Mouse (Mus musculus) hindbrain, embryonic 14.5 days (tissue): ENCODE data around the gene Trim42. TPM values are rescaled to one million over a fixed set of nuclear protein-coding genes. Genes with fewer than 3 reads are reported as not detected.

Experiments
- ATAC-seq: fragments of 200-750 bp; cut with Nextera tagmentation; 2 replicates; pipeline ENCODE4 v1.8.0; 2017; ENCODE audit warnings: moderate number of reproducible peaks, mild to moderate bottlenecking, moderate TSS enrichment, moderate library complexity; ENCODE audit not compliant: low FRiP score
- DNase-seq: peaks from one replicate; pipeline ENCODE4 v3.0.0-alpha.2; 2015; ENCODE audit warnings: low spot score
- H3K27ac ChIP-seq: fragments of 300-500 bp; sonication (generic); 2 replicates; pipeline ENCODE4 v1.5.1; 2014; ENCODE audit warnings: mild to moderate bottlenecking, moderate library complexity
- H3K27me3 ChIP-seq: fragments of 300-500 bp; sonication (generic); 2 replicates; pipeline ENCODE4 v1.6.1; 2014; ENCODE audit warnings: mild to moderate bottlenecking, low read length, mixed read lengths; ENCODE audit not compliant: control insufficient read depth, insufficient read depth
- H3K36me3 ChIP-seq: fragments of 300-500 bp; sonication (generic); replicated peaks from 2 replicates; pipeline ENCODE4 v1.6.1; 2014; ENCODE audit not compliant: control insufficient read depth, insufficient read depth
- H3K4me1 ChIP-seq: fragments of 300-500 bp; sonication (generic); replicated peaks from 2 replicates; pipeline ENCODE4 v1.6.1; 2014; ENCODE audit warnings: antibody characterized with exemption, low read length, mixed read lengths; ENCODE audit not compliant: control insufficient read depth, insufficient read depth
- H3K4me2 ChIP-seq: fragments of 300-500 bp; sonication (generic); replicated peaks from 2 replicates; pipeline ENCODE4 v1.6.1; 2014; ENCODE audit warnings: mild to moderate bottlenecking, moderate library complexity
- H3K4me3 ChIP-seq: fragments of 300-500 bp; sonication (generic); replicated peaks from 2 replicates; pipeline ENCODE4 v1.5.1; 2014; ENCODE audit warnings: mild to moderate bottlenecking, low read length
- H3K9ac ChIP-seq: fragments of 300-500 bp; sonication (generic); 2 replicates; pipeline ENCODE4 v1.6.1; 2014
- H3K9me3 ChIP-seq: fragments of 300-500 bp; sonication (generic); 2 replicates; pipeline ENCODE4 v1.6.1; 2016; ENCODE audit warnings: low read length; ENCODE audit not compliant: control insufficient read depth
- WGBS: fragments of 180-500 bp; shearing (Covaris S2); extraction: QIAGEN DNeasy Blood & Tissue Kit; methylation state at CpG from one replicate; pipeline ENCODE4 v1.1.7; 2014; 5-methylcytosine and 5-hydroxymethylcytosine counted together
- polyA plus RNA-seq: library from polyadenylated mRNA; unstranded; fragments of >200 nt; fragmentation: Nextera tagmentation; extraction: Ambion mirVana; gene quantifications from 2 replicates; pipeline ENCODE4 v1.2.1, GENCODE M21; 2014

Trim42 gene
- polyA plus RNA-seq, 1 experiment from 2014 or later: not detected

DNA sequence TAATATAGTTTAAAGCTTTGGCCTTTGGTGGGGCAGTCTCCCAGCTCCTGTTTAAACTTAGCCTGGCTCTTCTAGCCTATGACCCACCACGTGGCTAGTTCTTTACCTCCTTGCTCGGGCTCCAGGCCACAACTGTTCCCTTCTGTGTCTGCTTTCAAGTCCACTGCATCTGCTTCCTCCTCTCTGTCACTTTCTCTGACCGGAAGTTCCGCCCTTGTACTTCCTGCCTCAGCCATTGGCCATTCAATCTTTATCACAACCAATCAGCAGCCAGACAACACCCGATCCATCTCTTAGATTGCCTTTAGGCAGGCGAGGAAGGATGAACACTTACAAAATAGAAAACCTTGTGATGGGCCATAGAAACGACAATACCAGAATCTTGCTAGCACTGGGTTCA lies 58.1 kb downstream of the Trim42 start:
- Histone ChIP-seq H3K36me3 (no peaks in the 10 kb centered on the region), H3K4me3 (no peak overlapping the region), H3K4me2 (no peak overlapping the region), H3K4me1 (no peaks in the 10 kb centered on the region), H3K27ac (no peak overlapping the region), H3K9ac (no peak overlapping the region), H3K9me3 (no peaks in the 10 kb centered on the region), H3K27me3 (no peaks in the 10 kb centered on the region)
- ATAC-seq (no peak), DNase-seq (no peak)
- 85% methylated on average over 7 of the region's 7 CpGs for WGBS

DNA sequence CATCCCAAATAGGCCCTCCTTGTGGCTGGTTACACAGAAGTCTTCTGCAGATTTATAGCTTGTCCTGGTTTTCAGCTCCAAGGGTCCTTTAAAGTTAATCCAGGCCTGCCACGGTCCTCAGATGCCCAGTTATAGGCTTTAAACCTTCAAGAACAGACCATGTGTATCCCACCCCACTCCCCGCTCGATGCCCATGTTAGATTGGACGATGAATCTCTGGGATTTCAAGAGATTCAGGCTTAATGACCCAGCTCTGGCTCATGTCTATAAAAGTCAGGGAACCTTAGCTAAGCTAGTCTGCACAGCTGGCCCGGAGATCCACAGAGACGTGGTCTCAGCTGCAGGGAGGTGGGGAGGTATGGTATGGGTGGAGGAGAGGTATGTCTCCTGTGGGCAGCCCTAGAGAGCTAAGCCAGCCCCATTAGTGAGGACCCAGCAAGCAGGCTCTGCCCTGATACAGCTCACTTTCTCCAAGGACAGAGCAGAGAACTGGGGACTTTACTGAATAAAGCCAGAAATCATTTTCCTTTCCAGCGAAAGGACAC lies 60.2 kb downstream of the Trim42 start:
- H3K36me3 ChIP-seq: no peaks in the 10 kb centered on the region
- no peak for ATAC-seq
- DNase-seq: no peak
- H3K9ac ChIP-seq: no peak overlapping the region
- H3K4me3 ChIP-seq: no peak overlapping the region
- H3K4me2 ChIP-seq: no peak overlapping the region
- no peak overlapping the region for H3K27ac ChIP-seq
- no peaks in the 10 kb centered on the region for H3K9me3 ChIP-seq
- no peaks in the 10 kb centered on the region for H3K27me3 ChIP-seq
- H3K4me1 ChIP-seq: no peaks in the 10 kb centered on the region
- WGBS: 86% methylated on average over 7 of the region's 7 CpGs

DNA sequence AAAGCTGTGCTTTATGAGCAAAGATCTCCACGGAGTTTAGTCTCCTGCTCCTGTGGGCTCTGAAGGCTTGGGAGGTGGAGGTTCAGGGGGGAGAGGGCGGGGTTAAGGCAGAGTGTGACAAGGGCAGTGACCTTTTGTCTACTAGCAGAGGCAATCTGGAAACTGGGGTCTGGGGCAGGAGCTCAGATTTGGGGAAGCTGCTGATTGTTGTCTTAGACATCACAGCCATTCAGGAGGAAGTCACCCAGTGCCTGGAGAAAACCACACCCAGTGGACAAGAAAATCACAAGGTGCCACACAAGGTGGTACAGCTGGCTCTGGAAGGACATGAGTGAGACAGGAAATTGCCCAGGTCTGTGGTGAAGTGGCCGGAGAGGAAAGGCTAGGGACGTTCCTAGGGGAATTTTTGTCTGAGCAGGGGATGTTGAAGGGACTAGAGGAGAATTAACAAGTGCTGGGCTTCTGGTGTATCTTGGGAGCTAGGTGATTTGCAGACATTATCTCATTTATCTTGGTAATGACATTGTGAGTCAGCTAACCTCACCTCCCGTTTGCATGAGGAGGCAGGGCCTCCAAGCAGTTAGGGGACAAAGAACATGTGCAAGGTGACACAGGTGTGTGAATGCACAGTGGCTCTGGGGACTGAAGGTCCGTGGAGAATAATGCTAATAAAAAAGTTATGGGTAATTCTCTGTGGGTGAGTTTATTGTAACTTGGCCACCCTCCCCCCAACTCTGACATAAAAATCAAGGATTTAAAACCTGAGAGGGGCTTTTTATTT lies 61.9 kb downstream of the Trim42 start:
- DNase-seq: no peak
- ATAC-seq: no peak
- H3K9ac ChIP-seq: no peak overlapping the region
- H3K4me2 ChIP-seq: no peak overlapping the region
- no peak overlapping the region for H3K27ac ChIP-seq
- H3K4me1 ChIP-seq: no peaks in the 10 kb centered on the region
- H3K36me3 ChIP-seq: no peaks in the 10 kb centered on the region
- H3K27me3 ChIP-seq: no peaks in the 10 kb centered on the region
- 58% methylated on average over 6 of the region's 6 CpGs for WGBS
- H3K9me3 ChIP-seq: no peaks in the 10 kb centered on the region
- no peak overlapping the region for H3K4me3 ChIP-seq
